Mouse (Mus musculus) heart, postnatal 0 days (tissue): ENCODE measurements at regions not wholly inside any gene's neighbourhood (a gene's known extent, or its start where the extent isn't known, plus 50 kb on each side); places are given as distances from the start of the nearest gene placed in this dataset.

Experiments
- CTCF ChIP-seq: IDR thresholded peaks from 2 replicates; pipeline ENCODE4 v1.5.1; 2016; ENCODE audit warnings: antibody characterized with exemption, control low read depth, low read depth
- EP300 ChIP-seq: IDR thresholded peaks from 2 replicates; pipeline ENCODE4 v1.6.1; 2016; ENCODE audit warnings: antibody characterized with exemption, low read depth

- TF ChIP-seq CTCF (no peak), EP300 (no peak)
These were observed 487.6 kb upstream of the Gm765 start for GRCm38 (mm10) chr6:98830191-98830590.
